Mouse (Mus musculus) stomach, postnatal 0 days (tissue): Measurements from ENCODE around the gene Ppp3r1. TPM values are rescaled to one million over a fixed set of nuclear protein-coding genes. Genes with fewer than 3 reads are reported as not detected.

Experiments
- ATAC-seq: fragments of 200-750 bp; cut with Nextera tagmentation; 2 replicates; pipeline ENCODE4 v1.8.0; 2017; ENCODE audit not compliant: low FRiP score, low TSS enrichment
- DNase-seq: peaks from one replicate; pipeline ENCODE4 v3.0.0-alpha.2; 2016; ENCODE audit warnings: low spot score
- H3K27ac ChIP-seq: fragments of 300-500 bp; sonication (generic); replicated peaks from 2 replicates; pipeline ENCODE4 v1.5.1; 2014; ENCODE audit warnings: mild to moderate bottlenecking, control low read depth
- H3K27me3 ChIP-seq: fragments of 300-500 bp; sonication (generic); 2 replicates; pipeline ENCODE4 v1.6.1; 2014; ENCODE audit warnings: low read length; ENCODE audit not compliant: control insufficient read depth, insufficient read depth
- H3K36me3 ChIP-seq: fragments of 300-500 bp; sonication (generic); 2 replicates; pipeline ENCODE4 v1.6.1; 2014; ENCODE audit warnings: low read length, mixed read lengths; ENCODE audit not compliant: control insufficient read depth, insufficient read depth
- H3K4me1 ChIP-seq: fragments of 300-500 bp; sonication (generic); replicated peaks from 2 replicates; pipeline ENCODE4 v1.6.1; 2014; ENCODE audit warnings: antibody characterized with exemption; ENCODE audit not compliant: control insufficient read depth, insufficient read depth
- H3K4me2 ChIP-seq: fragments of 300-500 bp; sonication (generic); replicated peaks from 2 replicates; pipeline ENCODE4 v1.6.1; 2014; ENCODE audit warnings: low read depth, mild to moderate bottlenecking, control low read depth, moderate library complexity
- H3K4me3 ChIP-seq: fragments of 300-500 bp; sonication (generic); 2 replicates; pipeline ENCODE4 v1.5.1; 2014; ENCODE audit warnings: low read depth, low read length, control low read depth
- H3K9ac ChIP-seq: fragments of 300-500 bp; sonication (generic); 2 replicates; pipeline ENCODE4 v1.6.1; 2014; ENCODE audit warnings: mild to moderate bottlenecking, low read length, control low read depth, mixed read lengths
- H3K9me3 ChIP-seq: fragments of 300-500 bp; sonication (generic); 2 replicates; pipeline ENCODE4 v1.6.1; 2016; ENCODE audit warnings: low read length; ENCODE audit not compliant: control insufficient read depth
- CTCF ChIP-seq: IDR thresholded peaks from 2 replicates; pipeline ENCODE4 v1.5.1; 2016; ENCODE audit warnings: antibody characterized with exemption, low read depth, mild to moderate bottlenecking, moderate library complexity
- EP300 ChIP-seq: optimal IDR thresholded peaks from 2 replicates; pipeline ENCODE3; 2016; ENCODE audit warnings: antibody characterized with exemption
- WGBS: fragments of 180-500 bp; shearing (Covaris S2); extraction: QIAGEN DNeasy Blood & Tissue Kit; methylation state at CpG from one replicate; pipeline ENCODE4 v1.1.7; 2014; 5-methylcytosine and 5-hydroxymethylcytosine counted together
- polyA plus RNA-seq: library from polyadenylated mRNA; unstranded; fragments of >200 nt; fragmentation: Nextera tagmentation; extraction: Ambion mirVana; gene quantifications from 2 replicates; pipeline ENCODE4 v1.2.1, GENCODE M21; 2015

Ppp3r1 gene
- polyA plus RNA-seq, 1 experiment from 2014 or later, result 77.9 TPM

- WGBS, result 80% methylated on average over 3 of the region's 3 CpGs
- Histone ChIP-seq H3K9me3 (no peaks in the 10 kb centered on the region), H3K4me3 (no peak overlapping the region), H3K27me3 (no peaks in the 10 kb centered on the region), H3K4me1 (no peaks in the 10 kb centered on the region), H3K4me2 (no peak overlapping the region), H3K9ac (no peak overlapping the region), H3K27ac (no peak overlapping the region), H3K36me3 (no peaks in the 10 kb centered on the region)
- no peak for TF ChIP-seq EP300
- no peak for TF ChIP-seq CTCF
- ATAC-seq, result no peak
- no peak for DNase-seq
These were observed 29.7 kb downstream of the Ppp3r1 start for GRCm38 (mm10) chr11:17188786-17189185.

DNA sequence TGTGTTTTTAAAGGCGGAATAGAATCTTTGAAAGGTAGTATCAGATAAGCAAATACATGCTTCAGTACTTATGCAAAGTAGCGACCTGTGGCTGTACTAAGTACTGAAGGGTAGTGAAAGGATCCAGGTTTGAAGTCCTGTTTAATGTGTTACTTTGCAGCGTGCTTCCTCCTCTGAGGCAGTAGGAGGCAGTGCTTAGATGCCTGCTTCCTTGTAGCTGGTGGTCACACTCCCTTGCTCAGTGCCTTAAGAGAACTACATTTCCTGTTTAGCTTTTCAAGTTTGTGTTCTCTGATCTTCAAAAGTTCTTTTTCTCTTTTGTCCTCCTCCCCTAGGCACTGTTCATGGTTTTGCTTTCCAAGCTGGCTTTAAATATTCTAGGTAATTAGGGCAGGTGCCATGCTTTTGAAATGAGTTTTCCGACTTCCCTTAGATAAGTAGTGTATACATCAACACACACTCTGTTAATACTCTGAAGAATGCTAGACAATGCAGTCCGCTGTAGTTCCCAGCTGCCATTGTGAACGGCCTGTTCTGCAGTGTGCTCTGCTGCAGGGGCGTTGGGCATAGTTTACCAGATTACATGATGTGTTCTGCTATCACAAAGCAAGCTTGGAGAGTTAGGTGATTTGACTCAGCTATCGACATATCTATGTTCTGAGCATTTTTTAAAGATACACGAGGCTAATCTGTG is 33.2 kb downstream of the Ppp3r1 start:
- H3K9me3 ChIP-seq, result no peaks in the 10 kb centered on the region
- DNase-seq (no peak), ATAC-seq (peak; percentile 92)
- TF ChIP-seq EP300, result no peak
- TF ChIP-seq CTCF, result peak; percentile 54
- H3K27ac ChIP-seq, result no peak overlapping the region
- H3K27me3 ChIP-seq, result no peaks in the 10 kb centered on the region
- peaks cover 13% of the 10 kb centered on the region; the same call in 1 of the 2 replicates for H3K36me3 ChIP-seq
- no peak overlapping the region for H3K4me3 ChIP-seq
- WGBS, result 60% methylated on average over 9 of the region's 9 CpGs
- H3K4me2 ChIP-seq, result no peak overlapping the region
- no peaks in the 10 kb centered on the region for H3K4me1 ChIP-seq
- no peak overlapping the region for H3K9ac ChIP-seq

- no peak for TF ChIP-seq EP300
- no peak for TF ChIP-seq CTCF
- Histone ChIP-seq H3K4me3 (no peak overlapping the region), H3K4me2 (no peak overlapping the region), H3K27ac (no peak overlapping the region), H3K27me3 (no peaks in the 10 kb centered on the region), H3K9me3 (no peaks in the 10 kb centered on the region), H3K36me3 (peaks cover 15% of the 10 kb centered on the region; the same call in 1 of the 2 replicates), H3K9ac (no peak overlapping the region), H3K4me1 (no peaks in the 10 kb centered on the region)
- no peak for DNase-seq
- ATAC-seq, result no peak
- WGBS, result 78% methylated on average over 5 of the region's 5 CpGs
These were observed 40.1 kb downstream of the Ppp3r1 start for GRCm38 (mm10) chr11:17199170-17199569.

DNA sequence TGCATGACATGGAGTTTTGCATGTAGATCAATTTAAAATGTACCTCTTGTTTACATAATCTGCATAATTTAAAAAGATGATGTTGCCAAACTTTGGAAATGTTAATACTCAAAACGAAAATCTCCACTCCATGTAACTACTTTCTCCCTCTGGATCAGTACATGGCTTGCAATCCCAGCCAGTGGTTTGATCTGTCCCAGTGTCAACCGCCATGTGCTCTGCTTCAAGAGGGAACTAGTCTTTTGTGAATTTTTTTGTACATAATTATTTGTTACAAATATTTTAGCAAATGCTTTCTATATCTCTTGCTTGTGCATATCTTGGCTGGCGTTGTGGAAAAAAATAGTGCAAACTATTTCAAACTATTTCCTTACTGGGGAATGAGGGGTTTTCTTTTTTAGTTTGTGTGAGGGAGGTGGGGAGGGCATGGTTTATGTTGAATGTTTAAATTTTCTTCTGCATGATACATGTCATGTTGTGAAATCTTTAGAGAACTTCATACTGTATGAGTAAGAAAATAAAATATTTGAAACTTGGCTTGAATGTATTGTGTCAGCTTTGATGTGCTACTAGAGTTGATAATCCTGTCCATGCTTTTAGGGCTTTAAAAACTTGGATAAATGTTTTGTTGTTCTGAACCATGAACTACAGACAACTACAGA is 40.9 kb downstream of the Ppp3r1 start:
- no peak for ATAC-seq
- Histone ChIP-seq H3K4me3 (no peak overlapping the region), H3K9ac (no peak overlapping the region), H3K9me3 (no peaks in the 10 kb centered on the region), H3K36me3 (peaks cover 15% of the 10 kb centered on the region; the same call in 1 of the 2 replicates), H3K4me2 (no peak overlapping the region), H3K27me3 (no peaks in the 10 kb centered on the region), H3K27ac (no peak overlapping the region), H3K4me1 (no peaks in the 10 kb centered on the region)
- TF ChIP-seq EP300 (no peak), CTCF (no peak)
- WGBS, result 68% methylated on average over 3 of the region's 3 CpGs
- DNase-seq, result no peak

DNA sequence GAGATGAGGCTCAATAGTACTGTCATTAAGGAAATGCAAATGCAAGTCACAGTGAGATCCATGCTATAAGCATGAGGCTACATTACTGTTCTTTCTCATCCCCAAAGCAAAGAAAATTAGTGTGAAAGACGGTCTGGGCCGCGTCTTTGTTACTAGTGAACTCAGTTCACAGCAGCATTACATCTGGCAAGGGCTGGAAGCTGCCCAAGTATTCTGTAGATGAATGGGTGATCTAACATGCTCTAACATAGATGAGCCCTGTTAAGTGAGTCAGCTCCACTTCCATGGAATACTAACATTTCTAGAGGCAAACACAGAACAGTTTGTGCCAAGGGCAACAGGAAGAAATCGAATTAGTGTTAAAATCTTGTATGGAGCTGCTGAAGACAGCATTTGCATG is 41.9 kb downstream of the Ppp3r1 start:
- no peak for DNase-seq
- Histone ChIP-seq H3K9ac (no peak overlapping the region), H3K4me2 (no peak overlapping the region), H3K4me3 (no peak overlapping the region), H3K27me3 (no peaks in the 10 kb centered on the region), H3K4me1 (no peaks in the 10 kb centered on the region), H3K36me3 (peaks cover 9% of the 10 kb centered on the region; the same call in 1 of the 2 replicates), H3K27ac (no peak overlapping the region), H3K9me3 (no peaks in the 10 kb centered on the region)
- no peak for TF ChIP-seq EP300
- no peak for TF ChIP-seq CTCF
- WGBS, result 68% methylated on average over 4 of the region's 4 CpGs
- no peak for ATAC-seq

GRCm38 (mm10) chr11:17202481-17202880 is 43.4 kb downstream of the Ppp3r1 start:
- Histone ChIP-seq H3K9ac (no peak overlapping the region), H3K27me3 (no peaks in the 10 kb centered on the region), H3K9me3 (no peaks in the 10 kb centered on the region), H3K27ac (no peak overlapping the region), H3K4me3 (no peak overlapping the region), H3K4me2 (no peak overlapping the region), H3K4me1 (no peaks in the 10 kb centered on the region), H3K36me3 (peaks cover 2% of the 10 kb centered on the region; the same call in 1 of the 2 replicates)
- DNase-seq (no peak), ATAC-seq (no peak)
- TF ChIP-seq EP300 (no peak), CTCF (no peak)
- 90% methylated on average over 6 of the region's 6 CpGs for WGBS
